Mouse (Mus musculus) neutrophil, adult 65 days (primary cell): ENCODE measurements around the gene Rps21. TPM values are rescaled to one million over a fixed set of nuclear protein-coding genes. Genes with fewer than 3 reads are reported as not detected.

Experiments
- total RNA-seq: library from RNA; stranded (reverse); gene quantifications from 2 replicates; pipeline ENCODE4 v1.2.4, GENCODE M21; 2023

Rps21 gene
- 370 and 374 TPM in 2 replicates for total RNA-seq

GRCm38 (mm10) chr2:180257001-180257521 lies at the start of gene Rps21:
Rps21 (plus strand) TSS chr2:180257377.

DNA sequence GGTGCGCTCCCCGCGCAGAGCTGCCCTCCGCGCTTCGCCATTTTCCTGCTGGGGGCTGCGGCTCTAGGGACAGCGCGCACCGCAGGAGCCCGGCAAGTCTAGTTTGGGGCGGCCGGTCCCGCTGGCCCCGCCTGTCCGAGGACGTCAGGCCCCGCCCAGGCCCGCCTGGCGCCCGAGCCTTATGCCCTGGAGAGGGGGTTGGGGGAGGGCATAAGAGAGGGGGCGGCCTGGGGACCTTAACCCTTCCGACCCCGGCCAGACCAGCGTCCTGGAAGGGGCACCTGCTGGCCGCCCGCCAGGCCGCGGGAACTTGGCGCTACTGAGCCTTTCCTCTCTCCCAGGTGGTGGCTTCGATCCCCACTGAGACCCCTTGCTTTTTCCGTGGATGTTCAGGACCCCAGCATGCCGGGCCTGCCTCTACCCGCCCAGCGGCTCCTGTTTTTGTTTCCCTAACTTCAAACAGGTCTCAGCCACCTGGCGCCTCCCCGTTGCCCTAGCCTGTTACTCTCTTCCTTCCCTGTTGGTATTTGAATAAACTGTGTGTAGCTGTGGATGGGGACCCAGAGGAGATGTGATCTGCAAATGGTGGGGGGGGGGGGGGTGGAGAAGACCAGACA lies 31.3 kb upstream of the Rps21 start, which contains the start of gene Lama5:
Lama5 (minus strand) TSS at position 98 of the 617 bp plus-strand sequence.

DNA sequence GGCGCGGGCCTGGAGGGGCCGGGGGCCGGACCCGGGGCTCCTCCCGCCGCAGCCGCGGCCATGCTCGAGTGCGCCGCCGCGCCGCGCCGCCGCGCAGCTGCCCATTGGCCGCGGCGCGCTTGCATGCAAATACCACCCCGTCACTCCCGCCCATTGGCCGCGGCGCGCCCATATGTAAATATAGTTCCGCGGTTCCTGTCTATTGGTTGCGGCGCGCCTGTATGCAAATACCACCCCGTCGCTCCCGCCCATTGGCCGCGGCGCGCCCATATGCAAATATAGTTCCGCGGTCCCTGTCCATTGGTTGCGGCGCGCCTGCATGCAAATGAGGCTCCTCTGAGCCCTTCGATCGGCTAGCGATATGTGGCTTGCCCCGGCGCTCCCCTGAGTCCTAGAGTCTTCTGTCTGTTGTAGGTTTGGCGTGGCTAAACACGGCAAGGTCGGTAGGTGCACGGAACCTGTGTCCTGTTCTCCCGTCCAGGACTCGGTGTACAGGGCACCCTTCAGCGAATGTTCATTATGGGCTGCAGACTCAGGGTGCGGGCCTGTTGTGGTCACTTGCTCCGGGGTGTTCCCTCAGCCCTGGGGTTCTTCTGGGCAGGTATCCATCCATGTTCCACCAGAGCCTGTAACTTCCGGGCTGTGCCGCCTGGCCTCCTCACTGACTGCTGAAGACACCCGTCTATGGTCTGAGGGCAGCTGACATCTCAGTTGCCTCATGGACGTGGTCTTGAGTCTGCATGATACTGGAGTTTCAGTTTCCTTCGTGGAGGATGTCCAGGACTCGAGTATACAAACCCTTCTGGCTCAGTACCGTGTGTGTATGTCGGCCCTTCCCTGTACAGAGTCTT lies 16.4 kb downstream of the Rps21 start, which contains the start of gene Cables2:
Cables2 (minus strand) TSS at position 103 of the 851 bp plus-strand sequence.

DNA sequence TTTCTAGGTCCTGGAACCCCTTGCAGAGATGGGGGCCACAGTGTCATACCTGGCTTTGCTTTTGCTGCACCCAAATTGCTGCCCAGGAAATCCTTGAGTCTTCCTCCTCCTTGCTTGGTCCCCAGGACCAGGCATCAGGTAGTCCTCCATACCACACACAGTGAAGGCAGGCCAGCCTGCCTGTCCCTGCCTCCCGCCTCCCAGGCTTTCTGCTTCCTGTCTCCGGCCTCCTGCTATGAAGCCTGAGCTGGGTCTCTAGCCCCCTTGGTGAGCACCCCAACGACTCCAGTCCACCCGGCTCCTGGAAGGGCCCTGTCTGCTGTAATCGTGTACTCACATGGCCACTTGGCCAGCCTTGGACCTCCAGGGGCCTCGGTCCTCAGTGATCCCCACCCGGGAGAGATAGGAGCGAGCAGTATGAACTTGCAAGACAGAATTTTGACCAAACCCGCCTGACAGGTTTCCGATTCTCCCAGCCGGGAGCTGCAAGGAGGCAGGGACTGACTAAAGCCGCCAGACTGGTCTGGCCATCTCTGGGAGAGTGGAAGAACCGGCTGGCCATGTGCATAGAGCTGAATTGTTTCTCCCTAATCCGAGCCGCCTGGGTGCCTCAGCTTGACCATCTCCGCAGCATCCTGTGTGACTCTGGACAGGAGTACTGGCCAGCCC lies 32.4 kb downstream of the Rps21 start, which contains the start of gene Rbbp8nl:
Rbbp8nl (minus strand) TSS at position 440 of the 669 bp plus-strand sequence.

Other genes starting within 250 kb of the Rps21 start
- gene Lsm14b, start 232.4 kb upstream of the Rps21 start, total RNA-seq: 14.7 and 15.7 TPM in 2 replicates
- gene Psma7, start 214.9 kb upstream of the Rps21 start, total RNA-seq: 128 and 158 TPM in 2 replicates
- gene Ss18l1, start 214.9 kb upstream of the Rps21 start, total RNA-seq: 3.4 and 3.8 TPM in 2 replicates
- gene Mtg2, start 186.8 kb upstream of the Rps21 start, total RNA-seq: 4.6 and 6.9 TPM in 2 replicates
- not detected in 2 replicates for gene Hrh3, start 152.9 kb upstream of the Rps21 start, total RNA-seq
- 69.9 and 77.3 TPM in 2 replicates for gene Osbpl2, start 138.1 kb upstream of the Rps21 start, total RNA-seq
- 69.8 and 76.8 TPM in 2 replicates for gene Adrm1, start 85.9 kb upstream of the Rps21 start, total RNA-seq
- gene Lama5, start 31.5 kb upstream of the Rps21 start, total RNA-seq: 0.09 and 0.66 TPM in 2 replicates
- 21.0 and 30.1 TPM in 2 replicates for gene Cables2, start 16.1 kb downstream of the Rps21 start, total RNA-seq
- gene Rbbp8nl, start 32.5 kb downstream of the Rps21 start, total RNA-seq: not detected in 2 replicates
- not detected in 2 replicates for gene Gata5, start 77.3 kb downstream of the Rps21 start, total RNA-seq
- 26.8 and 27.8 TPM in 2 replicates for gene Slco4a1, start 198.9 kb downstream of the Rps21 start, total RNA-seq
- not detected in 2 replicates for gene Ntsr1, start 242.6 kb downstream of the Rps21 start, total RNA-seq